Mouse (Mus musculus) cerebellum, adult 8-10 months (tissue): ENCODE measurements around the gene Dppa2.
"Not testable (repeated sequence)": the region's sequence is repeated elsewhere in the genome, so short reads cannot be mapped to it uniquely, and the experiment has no call there.

Source experiments
- DNase-seq: peaks from one replicate; pipeline ENCODE4 v3.0.0; 2022

The Dppa2 gene

GRCm38 (mm10) chr16:48303509-48303908 is at the start of gene Dppa2:
TSS of gene Dppa2 (plus strand) at chr16:48303908.
- no peak for DNase-seq

DNA sequence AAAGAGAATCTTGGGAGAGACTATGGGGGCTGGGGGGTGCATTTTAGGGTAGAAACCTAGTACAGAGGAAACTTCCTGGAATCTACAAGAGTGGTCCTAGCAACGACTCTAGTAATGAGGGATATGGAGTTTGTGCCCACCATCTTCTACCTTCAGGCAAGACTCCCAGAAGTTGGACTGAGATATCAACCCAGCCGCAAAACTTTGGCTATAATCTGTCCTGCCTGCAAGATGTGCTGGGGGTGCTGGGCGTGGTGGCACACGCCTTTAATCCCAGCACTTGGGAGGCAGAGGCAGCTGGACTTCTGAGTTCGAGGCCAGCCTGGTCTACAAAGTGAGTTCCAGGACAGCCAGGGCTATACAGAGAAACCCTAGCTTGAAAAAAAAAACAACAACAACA is 49.1 kb upstream of the Dppa2 start:
- no peak for DNase-seq

DNA sequence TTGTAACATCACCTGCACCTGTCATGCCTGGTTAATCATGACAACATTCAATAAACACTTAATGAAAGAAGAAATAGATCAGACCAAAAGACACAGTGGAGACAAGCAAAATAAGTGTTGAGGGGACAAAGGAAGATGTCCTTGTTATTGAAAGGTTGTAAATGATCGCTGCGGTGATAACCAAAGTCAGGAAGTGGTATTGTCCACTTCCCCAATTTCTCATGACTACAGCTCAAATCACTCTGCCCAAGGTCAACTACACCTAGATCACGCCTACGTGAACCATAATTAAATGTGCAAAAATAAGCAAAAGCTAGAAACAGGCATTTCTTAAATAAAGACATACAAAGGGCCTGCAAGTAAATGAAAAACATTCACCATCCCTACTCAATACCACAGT is 44.2 kb upstream of the Dppa2 start:
- DNase-seq: no peak

GRCm38 (mm10) chr16:48262901-48263300 is 40.8 kb upstream of the Dppa2 start:
- no peak for DNase-seq

- no peak for DNase-seq
These were observed 37.9 kb upstream of the Dppa2 start for GRCm38 (mm10) chr16:48265856-48266255.

DNA sequence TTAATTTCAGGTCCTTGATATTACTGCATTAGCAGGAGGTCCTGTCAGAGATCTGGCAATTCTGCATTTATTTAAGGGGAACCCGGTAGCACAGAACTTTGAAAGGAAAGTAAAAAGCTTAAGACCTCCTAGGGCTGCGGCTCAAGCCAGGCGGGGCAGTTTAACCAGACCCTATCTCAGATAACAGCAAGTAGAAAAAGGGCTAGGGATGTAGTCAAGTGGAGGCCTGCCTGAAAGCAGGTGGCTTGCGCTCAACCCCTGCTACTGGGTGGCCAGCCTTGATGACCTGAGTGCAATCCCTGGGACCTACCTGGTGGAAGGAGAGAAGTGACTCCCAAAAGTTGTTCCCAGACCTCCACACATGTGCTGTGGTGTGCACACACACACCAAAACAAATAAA is 26.8 kb upstream of the Dppa2 start:
- DNase-seq: no peak

DNA sequence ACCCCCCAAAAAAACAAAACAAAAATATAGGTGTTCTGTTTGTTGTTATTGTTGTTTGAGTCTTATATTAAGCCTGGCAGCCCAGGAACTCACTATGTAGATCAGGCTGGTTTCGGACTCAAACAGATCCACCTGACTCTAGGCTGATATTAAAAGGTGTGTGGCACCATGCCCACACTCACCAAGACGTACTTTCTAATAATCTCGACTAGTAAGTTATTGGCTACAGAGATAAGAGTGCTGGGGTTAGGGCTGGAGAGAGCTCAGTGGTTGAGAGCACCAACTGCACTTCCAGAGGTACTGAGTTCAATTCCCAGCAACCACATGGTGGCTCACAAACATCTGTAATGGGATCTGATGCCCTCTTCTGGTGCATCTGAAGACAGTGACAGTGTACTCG is 22.8 kb upstream of the Dppa2 start:
- DNase-seq: no peak

GRCm38 (mm10) chr16:48282801-48283200 is 20.9 kb upstream of the Dppa2 start:
- DNase-seq: no peak

DNA sequence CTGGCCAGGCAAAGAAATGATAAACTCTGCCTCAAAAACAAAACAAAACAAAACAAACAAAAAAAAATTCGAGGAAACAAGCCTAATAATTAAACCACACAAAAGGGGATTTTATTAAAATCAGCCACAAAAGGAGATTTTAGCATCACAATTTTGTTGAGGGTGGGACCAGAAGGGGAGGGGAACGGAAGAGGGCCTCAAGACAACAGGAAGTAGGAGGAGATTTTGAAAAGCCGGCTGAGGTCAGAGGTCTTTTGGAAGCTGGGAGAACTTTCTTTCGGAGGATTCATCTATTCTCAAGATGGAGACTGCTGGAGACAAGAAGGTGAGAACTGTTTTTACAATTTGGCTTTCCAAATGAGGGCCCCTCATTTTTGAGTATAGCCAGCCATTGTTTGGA is 20.2 kb upstream of the Dppa2 start, which contains the start of gene Dppa4:
Dppa4 (plus strand) TSS at position 217 of the 400 bp plus-strand sequence.
- no peak for DNase-seq

GRCm38 (mm10) chr16:48285517-48285916 is 18.2 kb upstream of the Dppa2 start:
- DNase-seq: no peak

GRCm38 (mm10) chr16:48297384-48298136 is 6.1 kb upstream of the Dppa2 start:
- DNase-seq: no peak

DNA sequence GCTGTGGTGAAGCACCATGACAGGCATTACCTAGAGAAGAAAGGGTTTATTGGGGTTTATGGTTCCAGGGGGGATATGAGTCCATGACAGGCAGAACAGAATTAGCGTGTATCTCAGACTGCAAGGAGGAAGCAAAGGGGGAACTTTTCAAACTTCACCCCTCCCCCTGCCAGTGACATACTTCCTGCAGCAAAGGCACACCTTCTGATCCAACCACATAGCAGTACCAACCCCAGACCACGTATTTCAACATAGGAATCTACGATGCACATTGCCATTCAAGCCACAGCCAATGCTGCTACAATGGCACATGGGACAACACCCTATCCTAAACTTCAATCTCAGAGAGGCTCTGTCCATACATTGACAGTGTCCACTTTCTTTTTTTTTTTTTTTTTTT is 3.8 kb upstream of the Dppa2 start:
- no peak for DNase-seq

- DNase-seq: no peak
These were observed 275 bp downstream of the Dppa2 start for GRCm38 (mm10) chr16:48303983-48304382.

- DNase-seq: not testable (repeated sequence)
These were observed 5.2 kb downstream of the Dppa2 start for GRCm38 (mm10) chr16:48308916-48309315.

GRCm38 (mm10) chr16:48309912-48310630 is 6.4 kb downstream of the Dppa2 start:
- no peak for DNase-seq

DNA sequence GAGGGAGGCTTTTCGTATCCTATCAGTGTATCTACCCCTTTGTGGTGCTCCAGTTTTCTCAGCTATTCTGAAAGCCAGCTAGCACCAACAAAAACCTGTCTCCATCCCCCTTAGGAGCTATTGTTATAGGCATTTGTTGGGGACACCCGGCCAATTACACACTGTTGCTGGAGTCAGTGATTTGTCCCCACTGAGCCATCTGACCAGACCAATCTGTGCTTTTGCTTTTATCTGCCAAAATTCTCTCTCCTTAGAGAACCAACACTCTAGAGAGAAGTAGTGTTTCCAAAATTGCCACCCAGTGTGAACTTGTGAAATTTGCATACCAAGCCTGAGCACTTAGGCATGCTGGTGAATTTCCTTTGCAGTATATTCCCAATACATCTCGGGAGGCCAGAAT is 11.6 kb downstream of the Dppa2 start:
- peak; percentile 27 for DNase-seq

GRCm38 (mm10) chr16:48320781-48321180 is 17.1 kb downstream of the Dppa2 start:
- DNase-seq: no peak

- DNase-seq: no peak
These were observed 19.4 kb downstream of the Dppa2 start for GRCm38 (mm10) chr16:48323133-48323532.

DNA sequence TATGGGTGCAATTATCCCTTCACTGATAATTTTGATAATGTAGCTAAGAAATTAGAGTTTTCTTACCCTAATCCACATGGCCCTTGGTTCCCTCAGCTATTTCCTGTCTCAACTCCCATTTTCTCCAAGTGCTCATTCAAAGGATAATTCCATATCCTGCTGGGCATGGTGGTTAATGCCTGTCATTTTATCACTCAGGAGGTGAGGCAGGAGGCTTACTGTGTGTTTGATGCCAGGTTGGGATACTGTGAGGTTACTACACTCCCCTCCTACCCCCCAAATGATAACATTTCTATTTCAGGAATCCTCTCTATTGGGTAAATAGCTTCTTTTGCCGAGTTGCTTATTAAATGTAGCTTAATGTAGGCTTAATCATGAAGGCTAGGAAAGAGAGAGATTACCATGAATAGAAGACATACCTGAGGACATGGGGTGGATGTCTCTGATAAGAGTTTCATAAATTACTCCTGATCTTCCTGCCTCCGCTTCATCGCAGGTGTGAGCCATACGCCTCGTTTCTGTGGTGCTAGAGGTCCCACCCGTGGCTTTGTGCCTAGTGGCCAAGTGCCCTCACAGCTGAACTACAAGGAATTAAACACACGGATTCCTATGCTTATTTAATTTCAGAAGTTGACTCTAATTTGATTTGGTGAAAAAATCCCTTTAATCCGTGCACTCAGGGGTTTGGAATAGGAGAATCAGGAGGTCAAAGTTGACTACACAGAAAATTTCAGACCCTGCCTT is 20.1 kb downstream of the Dppa2 start:
- no peak for DNase-seq

DNA sequence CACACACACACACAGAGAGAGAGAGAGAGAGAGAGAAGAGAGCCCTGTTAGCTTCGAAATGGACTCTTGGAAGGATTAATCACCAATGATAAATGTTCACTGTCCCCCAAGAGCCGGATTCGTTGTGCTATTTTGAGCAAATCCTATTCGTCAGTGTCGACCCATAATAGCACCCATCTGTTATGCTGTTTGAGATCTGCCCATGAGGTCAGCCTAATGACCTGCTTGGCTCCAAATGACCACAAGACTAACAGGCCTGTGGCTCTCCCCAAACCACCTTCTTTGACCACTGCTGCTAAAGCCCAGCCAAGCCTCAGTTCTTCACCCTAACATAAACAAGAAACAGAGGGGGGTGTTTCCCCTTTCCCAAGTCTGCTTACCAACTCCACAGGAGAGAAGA is 23.2 kb downstream of the Dppa2 start:
- DNase-seq: peak; percentile 37

GRCm38 (mm10) chr16:48328420-48328819 is 24.7 kb downstream of the Dppa2 start:
- DNase-seq: no peak

DNA sequence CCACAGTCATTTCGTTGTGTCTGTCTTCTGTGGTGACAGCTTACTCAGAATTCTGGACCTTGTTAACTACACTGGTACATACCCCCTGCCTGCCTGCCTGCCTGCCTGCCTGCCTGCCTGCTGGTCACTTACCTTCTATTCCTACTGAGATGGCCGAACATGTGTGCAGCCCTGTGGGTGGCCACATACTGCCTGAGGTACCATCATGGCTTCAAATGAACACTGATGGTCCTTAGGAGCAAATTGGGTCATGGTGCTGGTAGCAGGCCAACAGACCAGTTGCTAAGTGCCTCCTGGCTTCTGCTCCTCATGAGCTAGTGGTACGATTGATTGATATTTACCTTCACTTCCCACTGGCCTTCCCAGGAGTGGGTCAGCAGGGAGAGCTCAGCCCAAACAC is 28.1 kb downstream of the Dppa2 start:
- DNase-seq: peak; percentile 87

GRCm38 (mm10) chr16:48335326-48335725 is 31.6 kb downstream of the Dppa2 start:
- no peak for DNase-seq

GRCm38 (mm10) chr16:48344193-48344592 is 40.5 kb downstream of the Dppa2 start:
- no peak for DNase-seq
